Comparison of ENCODE assay signal across 16 mouse cellular contexts in genomic region chr3:95963230-95963629, GRCm38 (mm10). TPM values are rescaled to one million over a fixed set of nuclear protein-coding genes. Genes with fewer than 3 reads are reported as not detected.
"Had no signal": no experiment of that assay in that cellular context is flagged by ENCODE, and none has a peak within 500 bp of the region (broad histone marks: within the 10 kb centered on the region; RNA-seq: fewer than 3 reads in every experiment).

No protein-coding gene starts in this region.

- H3K9me3 ChIP-seq: kidney, embryonic 15.5 days; limb, embryonic 13.5 days; liver, embryonic 12.5 days; liver, embryonic 15.5 days; midbrain, embryonic 12.5 days; neural tube, embryonic 13.5 days; stomach, embryonic 15.5 days had no signal

- ATAC-seq: liver, embryonic 12.5 days had no signal

- H3K4me1 ChIP-seq: liver, embryonic 15.5 days had no signal

- H3K27ac ChIP-seq: kidney, embryonic 15.5 days; limb, embryonic 13.5 days; liver, embryonic 12.5 days; liver, embryonic 15.5 days; midbrain, embryonic 12.5 days; neural tube, embryonic 13.5 days; stomach, embryonic 15.5 days had no signal

- H3K9ac ChIP-seq: kidney, embryonic 15.5 days; limb, embryonic 13.5 days; liver, embryonic 12.5 days; liver, embryonic 15.5 days; midbrain, embryonic 12.5 days; neural tube, embryonic 13.5 days; stomach, embryonic 15.5 days had no signal

- H3K36me3 ChIP-seq: kidney, embryonic 15.5 days; limb, embryonic 13.5 days; liver, embryonic 12.5 days; liver, embryonic 15.5 days; midbrain, embryonic 12.5 days; neural tube, embryonic 13.5 days; stomach, embryonic 15.5 days had no signal

- H3K4me3 ChIP-seq: kidney, embryonic 15.5 days; limb, embryonic 13.5 days; liver, embryonic 12.5 days; liver, embryonic 15.5 days; midbrain, embryonic 12.5 days; neural tube, embryonic 13.5 days; stomach, embryonic 15.5 days had no signal

- DNase-seq: kidney, adult 8-10 months; left cerebral cortex, postnatal 4 days; lung, adult 2 months; retina, postnatal 1 day; right cerebral cortex, postnatal 25 days; spleen, adult 18-20 months had no signal

- H3K27me3 ChIP-seq: limb, embryonic 13.5 days; midbrain, embryonic 12.5 days; stomach, embryonic 15.5 days had no signal

- H3K4me2 ChIP-seq: kidney, embryonic 15.5 days; limb, embryonic 13.5 days; liver, embryonic 12.5 days; liver, embryonic 15.5 days; midbrain, embryonic 12.5 days; neural tube, embryonic 13.5 days; stomach, embryonic 15.5 days had no signal

RNA-seq across cellular contexts. Expression of gene Car14, which starts 58.7 kb away (rescaled TPM):
- total RNA-seq: megakaryocyte progenitor cell, adult 5-6 weeks; megakaryocyte-erythroid progenitor cell, adult 5-6 weeks; neutrophil, adult 5-6 weeks had no signal
